Mouse (Mus musculus): ENCODE results near the gene Cobl. TPM values are rescaled to one million over a fixed set of nuclear protein-coding genes. Genes with fewer than 3 reads are reported as not detected.

Gene Cobl
- polyA plus RNA-seq, 1 experiment from 2014 or later, result 4.8 TPM

DNA sequence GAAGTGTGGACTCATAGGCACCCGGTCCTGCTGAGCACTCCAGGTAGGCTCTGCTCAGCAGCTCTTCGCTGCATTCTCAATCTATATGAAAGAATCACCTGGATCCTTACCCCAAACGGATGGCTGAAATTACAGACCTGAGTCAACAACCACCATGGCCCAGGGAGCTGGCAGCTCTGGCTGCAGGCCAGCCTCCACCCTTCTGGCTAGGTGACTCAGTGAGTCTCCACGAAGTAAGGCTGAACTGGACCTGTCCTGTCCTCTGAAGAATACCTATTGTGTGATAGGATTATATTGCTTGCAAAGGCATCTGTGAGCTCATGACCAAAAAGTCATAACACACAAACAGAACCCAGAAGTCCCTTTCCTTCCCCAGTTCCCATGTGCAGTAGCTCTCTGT, 22.5 kb downstream of the Cobl start:
- WGBS, result 88% methylated on average over 4 of the region's 4 CpGs
- H3K27me3 ChIP-seq (replicated peaks), result no peaks in the 10 kb centered on the region
- H3K27ac ChIP-seq, result no peak overlapping the region

DNA sequence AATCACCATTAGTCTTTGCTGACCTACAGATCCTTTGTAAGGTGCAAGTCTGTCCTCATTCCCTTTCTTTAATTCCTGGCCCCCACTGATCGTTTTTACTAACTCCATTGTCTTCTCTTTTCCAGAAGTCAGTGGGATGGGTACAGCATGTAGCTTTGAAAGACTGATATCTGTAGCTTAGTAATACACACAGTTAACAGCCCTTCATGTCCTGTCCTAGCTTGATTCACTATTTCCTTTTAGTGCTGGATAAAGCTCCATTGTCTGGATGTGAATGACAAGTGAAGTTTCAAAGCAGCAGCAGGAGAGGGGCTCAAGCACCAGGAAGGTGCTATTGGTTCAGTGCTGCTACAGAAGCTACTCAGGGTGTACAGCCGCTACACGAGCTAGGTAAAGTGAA, 28.9 kb downstream of the Cobl start:
- 29% methylated on average over 3 of the region's 3 CpGs for WGBS
- Histone ChIP-seq H3K27me3 (replicated peaks) (no peaks in the 10 kb centered on the region), H3K9me3 (no peaks in the 10 kb centered on the region), H3K4me1 (peaks cover 6% of the 10 kb centered on the region; the same call in 1 of the 2 replicates), H3K9ac (no peak overlapping the region), H3K27ac (no peak overlapping the region), H3K36me3 (no peaks in the 10 kb centered on the region), H3K4me3 (no peak overlapping the region), H3K4me2 (replicated peaks) (no peak overlapping the region)
- peak; percentile 16 for ATAC-seq (ENCODE audit: low FRiP score, low read depth)

More for the DNA sequence above, 22.5 kb downstream of the Cobl start:
- H3K36me3 ChIP-seq, result no peaks in the 10 kb centered on the region
- H3K9me3 ChIP-seq, result no peaks in the 10 kb centered on the region
- H3K4me1 ChIP-seq, result 0 out of 2 replicates have a peak, but pooled peaks cover 4% of the 10 kb centered on the region
- H3K4me2 ChIP-seq (replicated peaks), result no peak overlapping the region
- no peak for ATAC-seq (ENCODE audit: low FRiP score, low read depth)
- H3K4me3 ChIP-seq, result no peak overlapping the region
- H3K9ac ChIP-seq, result no peak overlapping the region

DNA sequence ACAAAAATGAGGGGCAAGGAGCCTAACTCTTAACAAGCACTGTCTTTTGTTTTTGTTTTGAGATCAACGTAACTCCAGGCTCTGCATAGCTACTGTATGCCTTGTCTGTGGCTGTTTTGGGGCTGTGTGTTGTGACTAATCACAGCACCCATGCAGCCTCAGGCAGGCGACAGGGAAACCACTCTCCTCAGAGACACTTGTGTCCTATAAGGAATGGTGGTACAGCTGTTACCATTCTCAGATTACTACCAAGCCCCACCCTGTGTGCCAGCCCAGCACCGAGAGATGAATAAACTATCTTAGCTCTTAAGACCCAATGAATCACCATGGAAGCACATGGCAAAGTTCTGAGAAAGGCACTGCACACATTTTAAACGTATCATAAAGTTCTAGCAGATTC, 29.7 kb downstream of the Cobl start:
- Histone ChIP-seq H3K4me2 (replicated peaks) (no peak overlapping the region), H3K4me1 (peaks cover 9% of the 10 kb centered on the region; the same call in 1 of the 2 replicates), H3K4me3 (no peak overlapping the region), H3K9ac (no peak overlapping the region), H3K36me3 (no peaks in the 10 kb centered on the region), H3K27me3 (replicated peaks) (no peaks in the 10 kb centered on the region), H3K9me3 (no peaks in the 10 kb centered on the region), H3K27ac (no peak overlapping the region)
- peak; percentile 68 for ATAC-seq (ENCODE audit: low FRiP score, low read depth)
- WGBS, result 48% methylated on average over 4 of the region's 4 CpGs

GRCm38 (mm10) chr11:12434597-12434996, 30.2 kb downstream of the Cobl start:
- Histone ChIP-seq H3K9me3 (no peaks in the 10 kb centered on the region), H3K27ac (no peak overlapping the region), H3K4me3 (no peak overlapping the region), H3K9ac (no peak overlapping the region), H3K4me1 (peaks cover 9% of the 10 kb centered on the region; the same call in 1 of the 2 replicates), H3K36me3 (no peaks in the 10 kb centered on the region), H3K4me2 (replicated peaks) (no peak overlapping the region), H3K27me3 (replicated peaks) (no peaks in the 10 kb centered on the region)
- ATAC-seq (ENCODE audit: low FRiP score, low read depth), result peak; percentile 64
- WGBS, result 65% methylated on average over 4 of the region's 4 CpGs

DNA sequence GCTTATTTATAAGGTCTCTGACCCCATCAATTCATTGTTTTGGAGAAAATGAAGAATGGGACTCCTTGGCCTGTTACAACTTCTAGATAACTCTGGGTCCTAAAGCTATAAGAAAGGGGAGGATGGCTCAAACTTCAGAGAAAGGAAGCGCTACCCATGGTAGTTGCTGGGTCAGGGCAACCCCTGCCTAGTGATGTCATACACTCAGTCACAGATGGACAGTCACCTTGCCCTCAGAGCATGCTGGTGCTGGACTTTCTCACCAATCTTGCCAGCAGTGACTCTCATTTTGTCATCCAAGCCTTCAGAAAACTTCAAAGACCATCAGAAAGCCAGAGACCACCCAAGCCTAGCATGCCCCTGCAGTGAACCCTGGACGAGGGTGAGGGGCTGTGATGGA, 32.8 kb downstream of the Cobl start:
- 82% methylated on average over 2 of the region's 2 CpGs for WGBS
- no peak for ATAC-seq (ENCODE audit: low FRiP score, low read depth)
- H3K27me3 ChIP-seq (replicated peaks), result no peaks in the 10 kb centered on the region
- H3K4me2 ChIP-seq (replicated peaks), result no peak overlapping the region
- H3K9ac ChIP-seq, result no peak overlapping the region
- H3K27ac ChIP-seq, result no peak overlapping the region
- no peaks in the 10 kb centered on the region for H3K36me3 ChIP-seq
- no peak overlapping the region for H3K4me3 ChIP-seq
- peaks cover 9% of the 10 kb centered on the region; the same call in 1 of the 2 replicates for H3K4me1 ChIP-seq
- no peaks in the 10 kb centered on the region for H3K9me3 ChIP-seq

GRCm38 (mm10) chr11:12430231-12431041, 34.3 kb downstream of the Cobl start:
- H3K4me1 ChIP-seq, result peaks cover 3% of the 10 kb centered on the region; the same call in 1 of the 2 replicates
- no peak overlapping the region for H3K4me3 ChIP-seq
- no peaks in the 10 kb centered on the region for H3K9me3 ChIP-seq
- H3K27ac ChIP-seq, result no peak overlapping the region
- H3K27me3 ChIP-seq (replicated peaks), result no peaks in the 10 kb centered on the region
- 19% methylated on average over 4 of the region's 4 CpGs for WGBS
- H3K4me2 ChIP-seq (replicated peaks), result no peak overlapping the region
- peak; percentile 71 for ATAC-seq (ENCODE audit: low FRiP score, low read depth)
- H3K36me3 ChIP-seq, result no peaks in the 10 kb centered on the region
- no peak overlapping the region for H3K9ac ChIP-seq

DNA sequence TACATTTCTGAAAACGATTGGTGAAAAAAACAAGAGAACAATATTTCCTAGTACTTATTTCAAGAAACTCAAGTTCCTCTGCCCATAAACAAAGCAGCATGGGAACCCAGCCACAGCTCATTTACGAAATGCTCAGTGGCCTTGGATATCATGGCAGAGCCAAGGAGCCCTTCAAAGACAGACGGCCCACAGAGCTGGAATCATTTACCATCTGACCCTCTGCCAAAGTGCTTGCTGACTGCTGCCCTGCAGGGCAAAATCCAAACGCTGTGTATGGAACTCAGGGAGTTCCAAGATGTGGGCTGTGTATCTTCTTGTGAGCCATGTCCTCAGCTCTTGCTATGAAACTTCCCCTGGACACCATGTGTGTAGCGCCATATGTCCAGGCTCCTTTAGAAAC, 38.0 kb downstream of the Cobl start:
- 81% methylated on average over 5 of the region's 5 CpGs for WGBS
- ATAC-seq (ENCODE audit: low FRiP score, low read depth), result no peak
- H3K27me3 ChIP-seq (replicated peaks), result no peaks in the 10 kb centered on the region
- no peaks in the 10 kb centered on the region for H3K9me3 ChIP-seq
- H3K4me3 ChIP-seq, result no peak overlapping the region
- H3K9ac ChIP-seq, result no peak overlapping the region
- peaks cover 3% of the 10 kb centered on the region; the same call in 1 of the 2 replicates for H3K4me1 ChIP-seq
- no peak overlapping the region for H3K4me2 ChIP-seq (replicated peaks)
- H3K27ac ChIP-seq, result no peak overlapping the region
- no peaks in the 10 kb centered on the region for H3K36me3 ChIP-seq

DNA sequence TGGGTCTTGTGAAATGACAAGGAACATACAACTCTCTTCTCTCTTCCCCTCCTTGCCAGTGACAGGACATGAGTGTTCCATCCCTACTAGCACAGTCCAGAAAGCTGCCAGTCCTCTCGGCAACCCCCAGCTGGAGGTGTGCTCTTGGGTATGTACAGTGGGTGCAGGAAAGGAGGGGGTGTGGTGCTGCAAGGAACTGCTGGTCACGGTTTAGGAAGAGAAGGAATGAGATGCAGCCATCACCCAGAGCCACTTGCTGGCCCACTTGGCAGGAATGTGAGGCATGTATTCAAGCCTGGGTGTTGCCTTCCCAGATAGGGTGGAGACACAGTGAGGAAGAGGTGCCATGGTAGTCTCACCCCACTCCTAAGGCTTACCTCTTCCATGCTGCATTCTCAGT, 40.6 kb downstream of the Cobl start:
- ATAC-seq (ENCODE audit: low FRiP score, low read depth), result no peak
- 80% methylated on average over 2 of the region's 2 CpGs for WGBS

DNA sequence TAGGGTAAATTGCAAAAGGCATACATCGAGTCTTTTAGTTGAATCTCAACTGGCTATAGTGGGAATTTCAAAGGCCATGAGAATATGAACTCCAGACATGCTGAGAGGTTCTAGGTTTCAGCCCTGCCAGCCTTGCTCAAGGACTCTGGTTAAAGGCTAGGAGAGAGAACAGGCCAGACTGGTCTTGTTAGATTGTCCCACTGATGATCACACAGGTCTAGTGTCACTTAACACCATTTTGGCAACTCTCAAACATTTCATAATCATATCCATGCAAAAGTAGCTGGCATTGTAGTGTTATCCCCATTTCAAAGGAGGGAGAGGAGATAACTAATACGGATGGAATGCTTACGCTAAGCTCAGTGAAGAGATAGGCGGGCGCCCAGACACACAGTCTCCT, 43.6 kb downstream of the Cobl start:
- no peaks in the 10 kb centered on the region for H3K27me3 ChIP-seq (replicated peaks)
- no peaks in the 10 kb centered on the region for H3K9me3 ChIP-seq
- no peak for ATAC-seq (ENCODE audit: low FRiP score, low read depth)
- no peak overlapping the region for H3K4me3 ChIP-seq
- 97% methylated on average over 5 of the region's 5 CpGs for WGBS
- no peaks in the 10 kb centered on the region for H3K4me1 ChIP-seq
- no peak overlapping the region for H3K27ac ChIP-seq
- no peaks in the 10 kb centered on the region for H3K36me3 ChIP-seq
- H3K9ac ChIP-seq, result no peak overlapping the region
- H3K4me2 ChIP-seq (replicated peaks), result no peak overlapping the region

More for the DNA sequence above, 40.6 kb downstream of the Cobl start:
- no peak overlapping the region for H3K4me2 ChIP-seq (replicated peaks)
- no peak overlapping the region for H3K27ac ChIP-seq
- no peak overlapping the region for H3K9ac ChIP-seq
- no peaks in the 10 kb centered on the region for H3K4me1 ChIP-seq
- H3K36me3 ChIP-seq, result no peaks in the 10 kb centered on the region
- no peaks in the 10 kb centered on the region for H3K27me3 ChIP-seq (replicated peaks)
- no peak overlapping the region for H3K4me3 ChIP-seq
- H3K9me3 ChIP-seq, result no peaks in the 10 kb centered on the region

DNA sequence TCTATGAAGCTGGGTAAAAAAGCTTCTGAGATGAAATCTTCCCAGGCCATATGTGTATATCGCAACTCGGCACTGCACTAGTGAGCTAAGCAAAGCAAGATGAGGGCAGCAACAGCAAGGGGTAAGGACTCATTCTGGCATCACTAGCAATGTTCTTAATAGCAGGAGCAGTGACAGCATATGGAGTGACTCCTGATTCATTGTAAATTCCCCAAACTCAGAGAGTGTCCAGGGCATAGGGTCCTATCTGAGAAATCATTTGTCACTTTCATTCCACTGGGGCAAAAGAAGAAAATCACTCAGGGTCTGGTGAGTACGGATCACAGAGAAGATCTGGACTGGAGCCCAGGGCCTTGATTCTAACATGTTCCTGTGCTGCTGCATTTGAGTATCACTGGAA, 44.6 kb downstream of the Cobl start:
- Histone ChIP-seq H3K9me3 (no peaks in the 10 kb centered on the region), H3K9ac (no peak overlapping the region), H3K27ac (no peak overlapping the region), H3K4me1 (peaks cover 4% of the 10 kb centered on the region; the same call in 1 of the 2 replicates), H3K36me3 (no peaks in the 10 kb centered on the region), H3K4me3 (no peak overlapping the region), H3K27me3 (replicated peaks) (no peaks in the 10 kb centered on the region), H3K4me2 (replicated peaks) (no peak overlapping the region)
- 93% methylated on average over 3 of the region's 3 CpGs for WGBS
- no peak for ATAC-seq (ENCODE audit: low FRiP score, low read depth)

- 79% methylated on average over 7 of the region's 7 CpGs for WGBS
- Histone ChIP-seq H3K9me3 (no peaks in the 10 kb centered on the region), H3K4me2 (replicated peaks) (no peak overlapping the region), H3K27me3 (replicated peaks) (no peaks in the 10 kb centered on the region), H3K4me3 (no peak overlapping the region), H3K36me3 (no peaks in the 10 kb centered on the region), H3K9ac (no peak overlapping the region), H3K4me1 (peaks cover 4% of the 10 kb centered on the region; the same call in 1 of the 2 replicates), H3K27ac (no peak overlapping the region)
- ATAC-seq (ENCODE audit: low FRiP score, low read depth), result no peak
Measured at GRCm38 (mm10) chr11:12416899-12417298, 47.9 kb downstream of the Cobl start.

DNA sequence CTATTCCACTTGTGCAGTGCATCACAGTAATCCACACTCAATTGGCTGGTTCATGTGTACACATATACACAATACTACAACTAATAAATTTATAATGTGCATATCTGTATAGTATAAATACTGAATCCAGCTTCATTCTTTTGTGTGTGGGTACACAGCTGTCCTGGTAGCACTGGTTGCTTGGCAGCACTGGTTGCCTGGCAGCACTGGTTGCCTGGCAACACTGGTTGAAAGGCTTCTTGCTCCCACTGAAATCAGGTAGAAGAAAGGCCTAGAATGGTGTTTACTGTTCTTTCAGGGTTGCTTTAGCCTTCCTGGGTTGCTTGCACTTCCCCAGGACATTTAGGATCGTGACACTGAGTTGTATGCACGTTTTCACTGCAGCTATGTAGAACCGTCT, 49.4 kb downstream of the Cobl start:
- Histone ChIP-seq H3K36me3 (no peaks in the 10 kb centered on the region), H3K4me1 (peaks cover 4% of the 10 kb centered on the region; the same call in 1 of the 2 replicates), H3K9me3 (no peaks in the 10 kb centered on the region), H3K27ac (no peak overlapping the region), H3K4me3 (no peak overlapping the region), H3K9ac (no peak overlapping the region), H3K27me3 (replicated peaks) (no peaks in the 10 kb centered on the region), H3K4me2 (replicated peaks) (no peak overlapping the region)
- WGBS, result 31% methylated on average over 3 of the region's 3 CpGs
- ATAC-seq (ENCODE audit: low FRiP score, low read depth), result peak; percentile 93

DNA sequence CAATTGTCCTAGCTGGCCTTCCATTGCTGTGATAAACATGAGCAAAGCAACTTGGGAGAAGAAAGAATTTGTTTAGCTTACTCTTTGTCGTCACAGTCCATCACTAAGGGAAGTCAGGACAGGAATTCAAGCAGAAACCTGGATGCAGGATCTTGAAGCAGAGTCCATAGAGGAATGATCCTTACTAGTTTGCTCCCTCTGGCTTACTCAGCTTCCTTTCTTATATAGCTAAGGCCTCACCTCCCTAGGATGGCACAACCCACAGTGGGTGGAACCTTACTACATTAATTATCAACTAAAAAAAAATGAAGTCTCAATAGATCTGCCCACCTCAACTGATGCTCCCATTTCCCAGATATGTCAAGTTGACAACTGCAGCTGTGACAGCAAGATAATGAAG, 52.8 kb downstream of the Cobl start:
- Histone ChIP-seq H3K4me2 (replicated peaks) (no peak overlapping the region), H3K4me3 (no peak overlapping the region), H3K9me3 (no peaks in the 10 kb centered on the region), H3K9ac (no peak overlapping the region), H3K4me1 (peaks cover 4% of the 10 kb centered on the region; the same call in 1 of the 2 replicates), H3K27me3 (replicated peaks) (no peaks in the 10 kb centered on the region), H3K27ac (no peak overlapping the region), H3K36me3 (no peaks in the 10 kb centered on the region)
- no peak for ATAC-seq (ENCODE audit: low FRiP score, low read depth)
- WGBS, result 84% methylated on average over 1 of the region's 1 CpGs
